Mouse (Mus musculus) CH12.LX (cell line): Measurements from ENCODE around the gene Retreg3.

Experiments
- ETS1 ChIP-seq: conservative IDR thresholded peaks from 2 replicates; pipeline ENCODE4 v1.6.1; 2012; ENCODE audit warnings: low read depth, mild to moderate bottlenecking, inconsistent platforms, low read length, improper control_type of control experiment, moderate library complexity
- POLR2A ChIP-seq: IDR thresholded peaks from 2 replicates; pipeline ENCODE4 v1.6.1; 2011; ENCODE audit warnings: low read depth, mild to moderate bottlenecking, improper control_type of control experiment, low read length
- POLR2AphosphoS2 ChIP-seq: IDR thresholded peaks from 2 replicates; pipeline ENCODE4 v1.6.1; 2011; ENCODE audit warnings: low read depth, low read length, improper control_type of control experiment

GRCm38 (mm10) chr11:101079746-101080145 lies 39.9 kb downstream of the Retreg3 start:
- TF ChIP-seq ETS1: no peak
- no peak for TF ChIP-seq POLR2AphosphoS2
- TF ChIP-seq POLR2A: no peak
